Mouse (Mus musculus): ENCODE data around the gene Ece1.

Gene Ece1

DNA sequence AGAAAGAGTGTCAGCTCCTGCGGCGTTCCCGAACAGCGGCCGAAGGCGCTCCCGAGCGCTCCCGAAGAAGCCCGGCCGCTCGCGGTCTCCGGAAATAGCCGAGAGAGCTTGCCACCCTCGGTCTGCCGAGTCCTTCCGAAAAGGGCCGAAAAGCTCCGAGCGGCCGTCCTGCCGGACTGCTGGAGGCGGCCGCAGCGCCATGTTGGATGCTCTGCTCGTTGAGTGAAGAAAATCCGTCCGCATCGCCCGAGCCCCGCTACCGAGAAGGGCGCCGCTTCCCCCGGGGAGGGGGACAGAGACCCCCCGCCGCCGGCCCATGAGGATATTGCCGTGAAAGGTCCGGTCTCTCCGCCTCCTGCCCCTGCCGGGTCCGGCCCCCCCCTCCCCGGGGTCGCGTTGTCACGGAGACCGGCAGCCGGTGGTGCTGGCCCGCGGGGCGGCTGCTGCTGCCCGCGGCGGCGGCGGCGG, 131.3 kb downstream of the Ece1 start:
- DNase-seq: peak; percentile 100

DNA sequence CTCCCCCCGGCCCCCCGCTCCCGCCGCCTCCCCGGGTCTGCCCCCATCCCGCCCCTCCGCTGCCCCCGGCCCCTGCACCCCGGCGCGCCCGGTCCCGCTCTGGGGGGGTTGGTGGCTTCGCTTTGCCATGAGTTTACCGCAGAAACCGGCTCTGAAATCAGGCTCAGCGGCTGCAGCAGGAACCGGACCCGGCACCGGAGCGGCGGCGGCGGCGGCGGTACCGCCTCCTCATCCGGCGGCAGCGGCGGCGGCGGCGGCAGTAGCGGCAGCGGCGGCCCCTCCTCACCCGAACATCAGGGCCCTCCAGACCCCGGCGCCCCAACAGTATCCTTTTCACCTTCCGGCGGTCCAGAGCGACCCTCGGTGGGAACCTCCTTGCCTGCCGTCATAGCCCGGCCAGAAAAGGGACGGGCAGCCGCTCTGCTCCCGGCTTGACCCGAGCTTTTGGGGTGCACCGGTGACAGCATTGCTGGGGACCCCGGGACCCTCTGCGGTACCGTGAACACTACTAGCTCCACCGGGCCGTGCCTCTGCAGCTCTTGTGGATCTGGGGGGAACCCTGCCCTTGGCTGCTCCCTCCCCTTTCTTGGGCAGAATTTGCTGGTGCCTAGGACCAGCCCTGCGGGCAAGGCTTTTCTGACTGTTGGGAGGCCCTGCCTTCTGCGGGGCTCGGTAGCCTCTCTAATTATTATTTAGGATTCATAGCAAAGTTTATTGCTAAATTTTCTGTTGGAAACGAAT, 132.0 kb downstream of the Ece1 start:
- peak; percentile 44 for DNase-seq

DNA sequence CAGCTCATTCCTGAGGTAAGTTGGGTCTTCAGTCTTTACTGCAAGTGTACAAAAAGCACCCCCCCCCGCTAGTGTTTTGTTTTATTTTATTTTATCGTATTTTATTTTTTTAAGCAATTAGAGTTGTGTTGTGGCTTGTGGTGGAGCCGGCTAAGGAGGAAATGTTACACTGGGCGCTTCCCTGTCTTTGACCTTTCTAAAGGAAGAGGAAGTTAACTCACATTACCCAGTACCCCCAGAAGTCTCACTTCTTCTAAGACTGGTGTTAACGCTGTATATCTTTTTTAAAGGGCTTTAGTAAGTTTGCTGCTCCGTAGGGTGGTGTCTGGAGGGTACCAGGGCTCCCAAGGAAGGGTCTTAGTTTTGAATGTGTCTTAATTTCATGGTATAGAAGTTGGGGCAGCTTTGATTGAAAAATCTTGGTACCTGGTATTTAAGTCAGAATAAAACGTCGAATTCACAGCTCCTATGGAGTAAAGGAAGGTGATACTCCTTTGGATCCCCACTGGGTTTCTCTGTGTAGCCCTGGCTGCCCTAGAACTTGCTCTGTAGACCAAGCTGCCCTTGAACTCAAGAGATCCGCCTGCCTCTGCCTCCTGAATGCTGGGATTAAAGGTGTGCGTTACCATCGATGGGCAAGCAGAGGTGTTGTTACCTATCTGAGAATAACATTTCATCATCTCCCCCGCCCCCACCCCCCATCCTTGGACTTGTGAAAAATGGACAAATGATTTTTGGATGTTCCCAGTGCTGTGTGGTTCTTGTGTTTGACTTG, 132.7 kb downstream of the Ece1 start:
- DNase-seq: no peak

DNA sequence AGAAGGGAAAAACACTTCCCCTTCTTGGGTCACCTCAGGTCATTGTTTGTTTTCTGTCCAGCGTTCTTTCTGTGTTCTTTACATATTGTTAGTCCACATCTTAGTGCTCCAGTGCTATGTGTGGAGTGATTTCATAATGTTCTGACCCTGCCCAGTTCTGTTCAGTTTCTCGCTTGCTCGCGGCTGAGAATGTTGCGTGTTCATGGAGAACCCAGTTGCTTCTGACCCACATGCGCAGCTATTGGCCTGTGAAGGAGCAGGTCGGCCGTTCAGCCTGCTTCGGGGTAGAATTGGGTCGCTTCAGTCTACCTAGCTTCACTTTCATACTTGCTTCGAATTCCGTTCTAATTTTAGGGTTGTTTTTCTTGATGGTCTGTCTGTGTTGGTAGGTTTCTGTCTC, 133.4 kb downstream of the Ece1 start:
- peak; percentile 38 for DNase-seq

DNA sequence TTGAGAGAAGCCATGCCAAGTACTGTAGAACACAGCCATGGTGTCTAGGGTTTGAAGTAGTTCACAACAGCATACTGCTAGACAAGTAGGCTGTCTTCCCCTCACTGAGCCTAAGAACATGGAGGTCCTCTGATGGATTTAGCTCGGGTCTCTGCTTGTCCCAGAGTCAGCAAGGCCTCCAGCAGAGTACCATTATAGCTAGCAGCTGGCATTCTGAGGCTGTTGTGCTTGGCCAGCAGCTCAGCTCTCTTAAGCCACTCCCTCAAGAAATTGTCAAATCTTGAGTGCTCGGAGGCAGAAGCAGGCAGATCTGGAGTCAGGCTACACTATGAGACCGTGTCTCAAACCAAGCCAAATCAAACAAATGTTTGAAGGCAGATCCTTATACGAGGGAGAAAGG, 136.2 kb downstream of the Ece1 start:
- no peak for DNase-seq

- peak; percentile 47 for DNase-seq
Observed at GRCm38 (mm10) chr4:138000682-138001081, 138.6 kb downstream of the Ece1 start.

DNA sequence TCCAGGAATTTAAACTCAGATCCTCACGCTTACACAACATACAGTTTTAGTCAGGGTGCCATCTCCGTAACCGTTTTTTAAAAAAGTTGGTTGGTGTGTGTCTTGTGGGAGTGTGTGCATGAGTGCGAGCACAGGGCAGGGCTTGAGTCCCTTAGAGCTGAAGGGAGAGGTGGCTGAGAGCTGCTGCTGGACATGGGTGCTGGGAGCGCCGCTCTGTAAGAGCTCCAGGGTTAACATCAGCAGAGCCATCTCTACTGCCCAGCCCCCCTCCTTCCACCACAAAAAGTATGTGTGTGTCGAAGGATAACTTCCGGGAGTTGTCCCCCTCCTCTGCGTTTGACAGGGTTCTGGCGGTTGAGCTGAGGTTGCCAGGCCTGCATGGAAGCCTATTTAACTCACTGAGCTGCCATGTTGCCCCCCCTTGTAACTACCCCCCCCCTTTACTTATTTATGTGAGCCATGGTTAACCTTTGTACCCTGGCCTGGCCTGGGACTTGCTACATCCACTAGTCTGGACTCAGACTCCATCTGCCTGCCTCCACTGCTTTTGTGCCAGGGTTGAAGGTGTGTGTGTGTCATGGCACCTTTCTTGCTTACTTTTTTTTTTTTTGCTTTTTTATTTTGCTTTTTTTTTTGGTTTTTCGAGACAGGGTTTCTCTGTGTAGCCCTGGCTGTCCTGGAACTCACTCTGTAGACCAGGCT, 142.0 kb downstream of the Ece1 start:
- DNase-seq: no peak

DNA sequence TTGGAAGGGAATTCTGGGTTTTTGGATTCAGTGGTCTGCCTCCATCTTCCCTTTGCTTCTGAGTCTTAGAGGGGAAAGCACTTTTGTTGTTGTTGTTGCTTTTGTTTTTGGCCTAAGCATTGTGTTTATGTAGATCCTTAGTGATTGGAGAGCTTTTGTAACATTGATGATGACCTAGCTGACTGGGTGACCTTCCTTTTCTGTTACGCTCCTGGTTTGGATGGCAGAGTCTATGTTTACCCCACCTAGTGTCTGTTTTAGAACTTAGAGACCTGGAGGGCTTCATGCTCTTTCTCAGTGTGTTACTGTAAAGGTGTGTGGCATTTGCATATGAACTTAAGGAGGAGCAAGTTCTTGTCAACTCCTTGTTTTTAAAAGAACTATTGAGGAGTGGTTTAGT, 143.7 kb downstream of the Ece1 start:
- DNase-seq: no peak

GRCm38 (mm10) chr4:138006951-138007613, 145.0 kb downstream of the Ece1 start:
- no peak for DNase-seq

GRCm38 (mm10) chr4:138008646-138009045, 146.6 kb downstream of the Ece1 start:
- DNase-seq: no peak

DNA sequence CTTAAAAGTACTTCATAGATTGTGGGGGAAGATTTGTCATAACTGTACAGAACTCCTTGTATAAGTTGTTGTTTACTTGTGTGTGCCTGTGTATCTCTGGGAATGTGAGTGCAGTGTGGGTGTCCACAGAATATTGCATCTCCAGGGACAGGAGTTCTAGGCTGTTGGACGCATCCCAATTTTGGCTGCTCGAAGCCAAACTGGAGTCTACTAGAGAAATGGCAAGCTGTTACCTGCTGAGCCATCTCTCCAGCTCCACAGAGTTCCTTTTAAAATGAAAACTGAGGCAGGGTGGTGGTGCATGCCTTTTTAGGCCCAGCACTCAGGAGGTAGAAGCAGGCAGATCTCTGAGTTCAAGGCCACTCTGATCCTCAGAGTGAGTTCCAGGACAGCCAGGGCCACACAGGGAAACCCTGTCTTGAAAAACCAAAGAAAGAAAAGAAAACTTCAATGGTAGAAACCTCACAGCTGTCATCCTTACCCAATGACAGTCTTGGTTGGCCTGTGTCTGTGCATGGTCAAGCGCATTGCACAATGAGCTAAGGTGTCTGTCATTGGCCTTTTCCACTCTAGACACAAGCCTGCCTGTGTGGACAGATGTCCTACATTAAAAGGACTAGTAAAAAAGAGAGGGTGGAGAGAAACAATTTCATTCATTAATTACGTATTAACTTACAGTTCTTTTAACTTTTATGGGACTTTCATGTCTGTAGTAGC, 147.9 kb downstream of the Ece1 start:
- no peak for DNase-seq

DNA sequence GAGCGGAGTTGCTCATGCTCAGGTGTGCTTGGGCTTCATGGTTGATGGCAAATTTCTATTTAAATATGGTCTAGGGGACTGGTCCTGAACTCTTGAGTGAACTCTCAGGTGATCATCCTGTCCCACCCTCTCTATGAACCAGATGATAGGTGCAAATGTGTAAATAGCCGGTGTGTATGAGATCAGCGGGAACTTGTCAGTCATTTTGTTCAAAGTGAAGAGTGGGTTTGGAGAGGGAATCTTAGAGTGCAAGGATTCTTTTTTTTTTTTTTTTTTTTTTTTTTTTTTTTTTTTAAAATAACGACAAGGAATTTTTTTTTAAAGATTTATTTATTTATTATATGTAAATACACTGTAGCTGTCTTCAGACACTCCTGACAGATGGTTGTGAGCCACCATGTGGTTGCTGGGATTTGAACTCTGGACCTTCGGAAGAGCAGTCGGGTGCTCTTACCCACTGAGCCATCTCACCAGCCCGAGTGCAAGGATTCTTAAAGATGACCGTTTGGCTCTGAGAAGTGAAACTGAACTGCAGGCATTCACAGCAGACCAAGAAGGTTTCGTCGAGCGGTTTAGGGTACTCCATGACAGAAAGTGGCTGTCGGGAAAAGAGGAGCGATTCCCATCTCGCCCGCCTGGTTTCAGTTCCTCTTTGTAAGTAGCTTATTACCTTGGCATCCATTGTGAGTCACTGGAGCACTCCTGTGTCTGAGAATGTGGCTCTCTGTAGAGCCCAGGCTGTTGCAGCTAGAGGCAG, 151.9 kb downstream of the Ece1 start:
- DNase-seq: no peak
